Mouse (Mus musculus): ENCODE data around the gene Map3k7.

- TF ChIP-seq EP300 (IDR thresholded peaks at IDR 0.05; ENCODE audit: low read depth) (no peak), CTCF (IDR thresholded peaks at IDR 0.05; ENCODE audit: low read depth) (no peak)
These were observed 41.7 kb upstream of the Map3k7 start for GRCm38 (mm10) chr4:31922215-31922614.

Measured in liver, embryonic 14.5 days (tissue).